Mouse (Mus musculus) G1E (cell line): ENCODE results near the gene Prrc2b. TPM values are rescaled to one million over a fixed set of nuclear protein-coding genes. Genes with fewer than 3 reads are reported as not detected.
A peak's percentile ranks its signal among the peaks of the same experiment; 100 is the strongest.

ENCODE experiments used
- ATAC-seq: 2 replicates; pipeline ENCODE4 v1.8.0; 2016; ENCODE audit warnings: mild to moderate bottlenecking; ENCODE audit not compliant: insufficient number of reproducible peaks, poor library complexity, low FRiP score, severe bottlenecking; ENCODE audit errors: extremely low read depth
- DNase-seq: peaks from one replicate; pipeline ENCODE4 v3.0.0; 2012; ENCODE audit warnings: low spot score
- H3K27me3 ChIP-seq: 2 replicates; pipeline ENCODE4 v1.6.1; 2012; ENCODE audit warnings: mild to moderate bottlenecking, low read length, inconsistent platforms; ENCODE audit not compliant: insufficient read depth
- H3K36me3 ChIP-seq: replicated peaks from 2 replicates; pipeline ENCODE3; 2012; ENCODE audit warnings: mild to moderate bottlenecking, inconsistent platforms
- H3K4me1 ChIP-seq: 2 replicates; pipeline ENCODE4 v1.6.1; 2012; ENCODE audit warnings: low read depth, low read length, inconsistent platforms, mixed read lengths; ENCODE audit not compliant: insufficient read depth
- H3K4me3 ChIP-seq: 2 replicates; pipeline ENCODE4 v1.5.1; 2012; ENCODE audit warnings: low read depth, mild to moderate bottlenecking, inconsistent platforms, low read length, moderate library complexity, mixed read lengths
- H3K9me3 ChIP-seq: replicated peaks from 2 replicates; pipeline ENCODE4 v1.6.1; 2012; ENCODE audit warnings: inconsistent platforms
- CTCF ChIP-seq: IDR thresholded peaks from 2 replicates; pipeline ENCODE4 v1.5.1; 2012; ENCODE audit warnings: low read depth, low read length, inconsistent platforms, mixed read lengths
- GATA1 ChIP-seq: IDR thresholded peaks from 2 replicates; pipeline ENCODE4 v1.6.1; 2012; ENCODE audit warnings: borderline replicate concordance, low read length, inconsistent platforms, mixed read lengths
- GATA2 ChIP-seq: IDR thresholded peaks from 2 replicates; pipeline ENCODE4 v1.6.1; 2012; ENCODE audit warnings: low read depth, low read length, inconsistent platforms, borderline replicate concordance
- POLR2AphosphoS5 ChIP-seq: IDR thresholded peaks from 2 replicates; pipeline ENCODE4 v1.6.1; 2012; ENCODE audit warnings: low read depth, low read length, inconsistent platforms; ENCODE audit not compliant: insufficient replicate concordance
- TAL1 ChIP-seq: conservative IDR thresholded peaks from 2 replicates; pipeline ENCODE4 v1.6.1; 2012; ENCODE audit warnings: low read depth, low read length, inconsistent platforms, mixed read lengths
- polyA plus RNA-seq: library from polyadenylated mRNA; stranded (reverse); fragments of >175 nt; gene quantifications from 2 replicates; pipeline ENCODE4 v1.2.3, GENCODE M21; 2012
- total RNA-seq, 2 experiments: library from RNA; stranded (forward) in 1 of 2; stranded (reverse) in 1 of 2; fragments of 200-1000 nt in 1 of 2; fragments of >200 nt in 1 of 2; fragmentation: Nextera tagmentation in 1 of 2; gene quantifications; 2 replicates each; pipeline ENCODE4 v1.2.3; 2014 to 2017

Prrc2b gene
- total and polyA plus RNA-seq, 3 experiments: 17.1 to 147 (median 103) TPM

- no peak for TF ChIP-seq POLR2AphosphoS5
- peak; percentile 96 for TF ChIP-seq TAL1
- ATAC-seq (peak; percentile 85), DNase-seq (peak; percentile 93)
- H3K4me1 ChIP-seq: peaks cover 83% of the 10 kb centered on the region
- peak overlapping the region; percentile 59; the same call in 1 of the 2 replicates for H3K4me3 ChIP-seq
- peaks cover 4% of the 10 kb centered on the region; the same call in 1 of the 2 replicates for H3K9me3 ChIP-seq
- H3K27me3 ChIP-seq: no peaks in the 10 kb centered on the region
- H3K36me3 ChIP-seq: no peaks in the 10 kb centered on the region
Observed at GRCm38 (mm10) chr2:32127653-32128535, 23.0 kb upstream of the Prrc2b start.

DNA sequence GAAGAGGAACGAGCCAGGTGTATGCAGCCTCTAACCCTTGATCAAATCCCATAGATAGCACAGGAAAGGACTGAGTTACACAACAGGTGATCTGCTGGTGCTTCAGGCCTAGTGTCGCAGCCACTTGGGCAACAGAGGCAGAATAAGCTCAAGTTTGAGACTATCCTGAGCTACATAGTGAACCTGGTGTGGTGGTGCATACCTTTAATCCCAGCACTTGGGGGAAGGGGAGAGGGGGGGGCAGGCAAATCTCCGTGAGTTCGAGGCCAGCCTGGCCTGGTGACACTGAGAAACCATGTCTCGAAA is 22.4 kb upstream of the Prrc2b start:
- ATAC-seq (no peak), DNase-seq (no peak)
- TF ChIP-seq GATA2 (no peak), CTCF (no peak), TAL1 (no peak), GATA1 (no peak), POLR2AphosphoS5 (no peak)
- H3K36me3 ChIP-seq: no peaks in the 10 kb centered on the region
- no peaks in the 10 kb centered on the region for H3K27me3 ChIP-seq
- peaks cover 4% of the 10 kb centered on the region; the same call in 1 of the 2 replicates for H3K9me3 ChIP-seq
- peaks cover 85% of the 10 kb centered on the region for H3K4me1 ChIP-seq
- H3K4me3 ChIP-seq: peak overlapping the region; percentile 10; the same call in 1 of the 2 replicates

- Histone ChIP-seq H3K4me3 (peak overlapping the region; percentile 33; the same call in 1 of the 2 replicates), H3K4me1 (peaks cover 88% of the 10 kb centered on the region), H3K9me3 (peaks cover 4% of the 10 kb centered on the region; the same call in 1 of the 2 replicates), H3K36me3 (no peaks in the 10 kb centered on the region), H3K27me3 (no peaks in the 10 kb centered on the region)
- DNase-seq (no peak), ATAC-seq (no peak)
- TF ChIP-seq GATA1 (no peak), GATA2 (no peak), POLR2AphosphoS5 (no peak), CTCF (no peak), TAL1 (no peak)
Observed at GRCm38 (mm10) chr2:32129383-32130074, 21.4 kb upstream of the Prrc2b start.

DNA sequence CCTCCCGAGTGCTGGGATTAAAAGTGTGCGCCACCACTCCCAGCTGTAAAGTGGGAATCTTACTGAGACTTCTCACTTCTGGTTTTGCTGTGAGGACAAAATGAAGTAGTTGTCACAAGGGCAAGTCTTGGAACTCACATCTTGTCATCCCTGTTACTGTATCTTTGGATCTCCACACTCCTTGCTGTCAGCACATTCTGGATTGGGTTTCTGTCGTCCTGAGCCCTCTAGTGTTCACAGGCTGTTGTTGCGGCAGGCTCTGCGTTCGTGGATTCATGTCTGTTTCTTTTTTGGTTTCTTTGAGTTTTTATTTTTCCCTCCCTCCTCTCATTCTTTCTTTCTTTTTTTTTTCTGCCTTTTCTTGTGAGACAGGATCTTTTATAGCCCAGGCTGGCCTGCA is 20.4 kb upstream of the Prrc2b start:
- DNase-seq: no peak
- peaks cover 81% of the 10 kb centered on the region for H3K4me1 ChIP-seq

DNA sequence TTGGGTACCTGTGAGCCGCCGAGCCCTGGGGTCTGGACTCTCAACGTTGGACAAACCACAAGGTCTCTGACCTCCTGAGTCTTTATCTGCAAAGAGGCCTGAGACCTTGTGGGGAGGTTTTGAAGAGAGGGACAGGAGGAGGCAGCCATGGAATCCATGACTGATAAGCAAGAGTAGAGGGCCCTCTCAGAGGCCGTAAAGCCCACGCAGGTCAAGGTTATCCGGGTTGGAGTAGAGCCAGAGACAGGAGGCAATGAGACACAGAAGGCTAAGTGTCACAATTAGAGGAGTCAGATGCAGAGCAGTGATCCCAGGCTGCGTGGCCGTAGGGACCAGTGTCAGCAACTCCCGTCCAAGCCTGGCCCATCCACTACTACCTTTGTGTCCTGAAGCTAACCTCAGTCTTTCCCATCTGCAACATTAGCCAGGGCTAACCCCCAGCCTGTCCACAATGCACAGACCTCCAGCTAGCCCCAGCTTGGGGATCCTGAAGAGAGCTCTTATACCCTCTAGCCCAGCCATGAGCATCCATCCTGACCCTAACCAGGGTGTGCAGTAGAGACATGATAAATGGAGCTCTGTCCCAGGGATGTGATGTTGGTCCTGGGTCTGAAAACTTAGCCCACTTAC is 19.6 kb upstream of the Prrc2b start:
- H3K27me3 ChIP-seq: no peaks in the 10 kb centered on the region
- peaks cover 74% of the 10 kb centered on the region for H3K4me1 ChIP-seq
- TF ChIP-seq POLR2AphosphoS5: no peak
- TF ChIP-seq CTCF: no peak
- no peak for TF ChIP-seq TAL1
- no peak for TF ChIP-seq GATA1
- no peak for TF ChIP-seq GATA2
- ATAC-seq (no peak), DNase-seq (no peak)
- peak overlapping the region; percentile 42 for H3K4me3 ChIP-seq
- no peaks in the 10 kb centered on the region for H3K36me3 ChIP-seq
- H3K9me3 ChIP-seq: peaks cover 4% of the 10 kb centered on the region; the same call in 1 of the 2 replicates

More for the DNA sequence above, 20.4 kb upstream of the Prrc2b start:
- no peak for ATAC-seq
- peak; percentile 78 for TF ChIP-seq CTCF
- no peak for TF ChIP-seq GATA2
- no peak for TF ChIP-seq TAL1
- no peak for TF ChIP-seq POLR2AphosphoS5
- H3K4me3 ChIP-seq: peak overlapping the region; percentile 33; the same call in 1 of the 2 replicates
- H3K9me3 ChIP-seq: peaks cover 4% of the 10 kb centered on the region; the same call in 1 of the 2 replicates
- no peaks in the 10 kb centered on the region for H3K36me3 ChIP-seq
- H3K27me3 ChIP-seq: no peaks in the 10 kb centered on the region

- H3K4me3 ChIP-seq: peak overlapping the region; percentile 62; the same call in 1 of the 2 replicates
- no peak for DNase-seq
Observed at GRCm38 (mm10) chr2:32131866-32132566, 18.9 kb upstream of the Prrc2b start.

More at GRCm38 (mm10) chr2:32131866-32132566, 18.9 kb upstream of the Prrc2b start:
- H3K4me1 ChIP-seq: peaks cover 75% of the 10 kb centered on the region
- TF ChIP-seq GATA2: no peak
- TF ChIP-seq TAL1: no peak
- no peak for TF ChIP-seq CTCF
- H3K36me3 ChIP-seq: no peaks in the 10 kb centered on the region
- no peaks in the 10 kb centered on the region for H3K27me3 ChIP-seq
- no peak for ATAC-seq
- H3K9me3 ChIP-seq: peaks cover 1% of the 10 kb centered on the region; the same call in 1 of the 2 replicates
